In the genomic region with DNA sequence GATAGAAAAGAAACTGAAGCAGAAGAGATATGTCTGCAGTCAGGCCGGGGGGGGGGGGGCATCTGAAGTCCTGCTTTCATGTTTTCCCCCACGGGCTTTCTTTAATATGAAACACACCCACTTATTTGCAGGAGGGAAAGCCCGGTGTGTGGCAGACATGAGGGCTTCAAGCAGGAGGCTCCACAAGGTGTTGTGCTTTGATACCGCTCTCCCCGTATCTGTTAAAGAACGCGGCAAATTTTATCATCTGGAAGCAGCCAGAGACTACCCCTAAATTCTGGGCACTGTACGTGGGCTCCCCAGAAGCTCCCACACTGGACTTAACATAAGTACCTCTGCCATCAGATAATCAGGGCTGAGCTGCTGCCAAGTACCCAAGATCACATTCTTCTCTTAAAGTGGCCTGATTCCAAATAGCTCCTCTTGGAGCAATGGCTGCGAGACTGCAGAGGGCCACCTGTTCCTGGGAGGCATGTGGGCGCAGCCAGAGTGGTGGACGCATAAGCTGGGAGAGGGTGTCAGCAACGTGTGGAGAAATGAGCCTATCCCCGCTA, we compare ENCODE assay signal across 9 mouse cellular contexts. TPM values are rescaled to one million over a fixed set of nuclear protein-coding genes. Genes with fewer than 3 reads are reported as not detected.
DNase-seq lines count a peak whose midpoint lies in the region; ATAC-seq lines count a peak whose summit lies in the region.
"Had no signal": no experiment of that assay in that cellular context is flagged by ENCODE, and none has a peak within 500 bp of the region (broad histone marks: within the 10 kb centered on the region; RNA-seq: fewer than 3 reads in every experiment).

No protein-coding gene starts in this region.

- H3K36me3 ChIP-seq in heart, embryonic 13.5 days: no peaks in the 10 kb centered on the region
- H3K36me3 ChIP-seq in limb, embryonic 10.5 days: no peaks in the 10 kb centered on the region
- H3K36me3 ChIP-seq: embryonic facial prominence, embryonic 13.5 days had no signal

- 34% methylated on average over 13 of the region's 13 CpGs for WGBS in heart, embryonic 13.5 days
- WGBS in limb, embryonic 10.5 days: 65% methylated on average over 13 of the region's 13 CpGs

- no peaks in the 10 kb centered on the region for H3K9me3 ChIP-seq in heart, embryonic 13.5 days
- H3K9me3 ChIP-seq in limb, embryonic 10.5 days (replicated peaks): no peaks in the 10 kb centered on the region
- H3K9me3 ChIP-seq: embryonic facial prominence, embryonic 13.5 days had no signal

- H3K4me3 ChIP-seq in heart, embryonic 13.5 days: peak overlapping the region; percentile 8
- no peak overlapping the region for H3K4me3 ChIP-seq in limb, embryonic 10.5 days
- H3K4me3 ChIP-seq: embryonic facial prominence, embryonic 13.5 days had no signal

- peak overlapping the region; percentile 53; the same call in 1 of the 2 replicates for H3K27ac ChIP-seq in heart, embryonic 13.5 days (replicated peaks)
- H3K27ac ChIP-seq in limb, embryonic 10.5 days: peak overlapping the region; percentile 47; the same call in 1 of the 2 replicates
- H3K27ac ChIP-seq: embryonic facial prominence, embryonic 13.5 days had no signal

- no peak for DNase-seq in heart, postnatal 25 days (ENCODE audit: low spot score)
- DNase-seq in right cerebral cortex, adult 2 months (ENCODE audit: low spot score in 2 of 2): peak; percentile 39 to 49
- no peak for DNase-seq in right cerebral cortex, postnatal 4 days
- no peak for DNase-seq in limb, embryonic 10.5 days (ENCODE audit: low spot score)
- DNase-seq in yolk sac, embryonic 10.5 days (ENCODE audit: low spot score): peak; percentile 38
- DNase-seq in kidney, adult 9 months: no peak
- no peak for DNase-seq in gastrocnemius, postnatal 4 days (ENCODE audit: low spot score in 2 of 2)

- H3K4me2 ChIP-seq in heart, embryonic 13.5 days: peak overlapping the region; percentile 51
- H3K4me2 ChIP-seq: embryonic facial prominence, embryonic 13.5 days had no signal

- intact Hi-C loops in heart, postnatal 25 days (cut with DNase I): loop anchor here (5.0 kb wide), 1 partner anchor 42 kb away; a partner anchor contains a TSS

- peak overlapping the region; percentile 50; the same call in 1 of the 2 replicates for H3K9ac ChIP-seq in heart, embryonic 13.5 days
- H3K9ac ChIP-seq: embryonic facial prominence, embryonic 13.5 days had no signal

- no peak for ATAC-seq in heart, embryonic 13.5 days (ENCODE audit: extremely low read depth, insufficient number of reproducible peaks, low FRiP score, low TSS enrichment)

- peaks cover 72% of the 10 kb centered on the region for H3K4me1 ChIP-seq in heart, embryonic 13.5 days
- peaks cover 25% of the 10 kb centered on the region for H3K4me1 ChIP-seq in limb, embryonic 10.5 days

- H3K27me3 ChIP-seq in heart, embryonic 13.5 days (replicated peaks): no peaks in the 10 kb centered on the region
- no peaks in the 10 kb centered on the region for H3K27me3 ChIP-seq in limb, embryonic 10.5 days (ENCODE audit: low read depth, poor library complexity, severe bottlenecking)
- H3K27me3 ChIP-seq: embryonic facial prominence, embryonic 13.5 days had no signal

RNA-seq across cellular contexts. Expression of a gene that starts 39.7 kb away (rescaled TPM):
- 5.1 and 5.2 TPM in 2 replicates for polyA plus RNA-seq in heart, embryonic 13.5 days (2015; fragmentation: Nextera tagmentation; extraction: Ambion mirVana)
- 10 to 100 TPM; 77.3 to 82.3 TPM for total RNA-seq in heart, postnatal 25 days (2021)
- polyA plus RNA-seq in limb, embryonic 10.5 days (2016; fragmentation: Nextera tagmentation; extraction: Ambion mirVana): 3.7 and 4.2 TPM in 2 replicates
- 10 to 100 TPM; 92.3 to 97.7 TPM for total RNA-seq in gastrocnemius, postnatal 4 days (2021)

Comparison
In these comparisons a context has a peak if more than half of its experiments do, and no peak if none do; other contexts are left out.
1. DNase-seq: peak in right cerebral cortex, adult 2 months (2 of 2) and yolk sac, embryonic 10.5 days (single experiment); none in heart, postnatal 25 days (single experiment), right cerebral cortex, postnatal 4 days (single experiment), limb, embryonic 10.5 days (single experiment), kidney, adult 9 months (single experiment) and gastrocnemius, postnatal 4 days (0 of 2).